Mouse (Mus musculus) ovary, adult 2 months (tissue): ENCODE measurements around the gene Olfr237-ps1. TPM values are rescaled to one million over a fixed set of nuclear protein-coding genes. Genes with fewer than 3 reads are reported as not detected.

Experiments
- polyA plus RNA-seq: library from polyadenylated mRNA; depleted of rRNA; stranded (reverse); fragments of >200 nt; gene quantifications from 2 replicates; pipeline ENCODE4 v1.2.3, GENCODE M21; 2012; rRNA removed

Olfr237-ps1 gene
- polyA plus RNA-seq: not detected in 2 replicates

DNA sequence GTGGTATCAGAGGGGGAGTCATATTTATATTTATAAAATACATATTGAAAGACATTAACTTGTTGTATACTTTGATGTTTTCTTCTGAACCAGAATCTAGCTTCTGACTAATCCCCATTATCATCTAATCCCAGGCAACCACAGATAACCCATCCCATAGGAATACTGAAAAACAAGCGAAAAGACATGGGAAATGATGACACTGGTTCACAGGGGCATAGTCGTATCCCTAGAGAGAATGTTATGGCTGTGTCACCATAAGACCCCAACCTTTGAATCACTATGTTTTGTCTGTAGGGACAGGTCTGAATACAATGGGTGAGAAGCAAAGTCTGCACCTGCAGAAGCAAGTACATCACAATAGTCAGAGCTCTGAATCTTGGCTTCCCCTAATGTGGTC, at the start of gene Olfr237-ps1:
Olfr237-ps1 (plus strand) TSS at position 301 of the 400 bp plus-strand sequence.

DNA sequence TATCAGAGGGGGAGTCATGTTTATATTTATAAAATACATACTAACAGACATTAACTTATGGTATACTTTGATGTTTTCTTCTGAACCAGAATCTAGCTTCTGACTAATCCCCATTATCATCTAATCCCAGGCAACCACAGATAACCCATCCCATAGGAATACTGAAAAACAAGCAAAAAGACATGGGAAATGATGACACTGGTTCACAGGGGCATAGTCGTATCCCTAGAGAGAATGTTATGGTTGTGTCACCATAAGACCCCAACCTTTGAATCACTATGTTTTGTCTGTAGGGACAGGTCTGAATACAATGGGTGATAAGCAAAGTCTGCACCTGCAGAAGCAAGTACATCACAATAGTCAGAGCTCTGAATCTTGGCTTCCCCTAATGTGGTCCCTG, 40.3 kb upstream of the Olfr237-ps1 start, which contains the start of gene Olfr441:
Olfr441 (plus strand) TSS at position 301 of the 400 bp plus-strand sequence.

DNA sequence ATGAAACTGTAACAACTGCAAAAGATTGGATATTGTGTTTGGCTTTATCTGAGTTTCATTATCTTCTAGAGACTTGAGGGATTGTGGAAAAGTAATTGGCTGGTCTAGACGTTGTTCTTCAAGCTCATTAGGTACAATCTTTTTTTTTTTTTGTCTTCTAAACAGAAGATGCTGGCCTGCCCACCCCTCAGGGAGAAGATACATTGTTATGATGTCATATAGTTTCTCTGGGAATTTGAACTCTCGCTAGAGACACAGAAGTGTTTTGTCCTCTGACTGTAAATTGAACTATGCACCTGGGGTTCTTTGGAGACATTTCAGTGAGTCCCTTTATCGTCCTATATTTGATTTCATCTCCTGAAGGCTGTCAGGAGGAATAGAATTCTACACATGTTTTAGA, 16.6 kb downstream of the Olfr237-ps1 start, which contains the start of gene Olfr437:
Olfr437 (plus strand) TSS at position 301 of the 400 bp plus-strand sequence.

DNA sequence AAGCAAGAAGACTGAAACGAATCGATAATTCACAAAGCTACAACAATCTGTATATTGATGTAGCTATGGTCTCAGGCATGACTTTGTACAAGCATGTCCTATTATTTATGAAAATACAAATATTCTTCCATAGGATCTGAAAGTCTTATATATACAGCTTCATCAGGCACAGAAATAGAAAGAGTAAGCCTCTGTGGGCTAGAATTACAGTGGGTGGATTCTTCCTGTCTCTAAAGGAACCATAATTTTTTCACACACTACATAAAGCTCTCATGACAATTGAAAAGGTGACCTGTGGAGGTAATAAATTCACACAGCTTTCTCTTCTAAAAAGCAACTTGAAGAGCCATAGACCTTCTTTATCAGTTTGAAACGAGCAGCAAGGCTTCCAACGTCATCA, 25.5 kb downstream of the Olfr237-ps1 start, which contains the start of gene Olfr13:
Olfr13 (plus strand) TSS at position 301 of the 400 bp plus-strand sequence.

DNA sequence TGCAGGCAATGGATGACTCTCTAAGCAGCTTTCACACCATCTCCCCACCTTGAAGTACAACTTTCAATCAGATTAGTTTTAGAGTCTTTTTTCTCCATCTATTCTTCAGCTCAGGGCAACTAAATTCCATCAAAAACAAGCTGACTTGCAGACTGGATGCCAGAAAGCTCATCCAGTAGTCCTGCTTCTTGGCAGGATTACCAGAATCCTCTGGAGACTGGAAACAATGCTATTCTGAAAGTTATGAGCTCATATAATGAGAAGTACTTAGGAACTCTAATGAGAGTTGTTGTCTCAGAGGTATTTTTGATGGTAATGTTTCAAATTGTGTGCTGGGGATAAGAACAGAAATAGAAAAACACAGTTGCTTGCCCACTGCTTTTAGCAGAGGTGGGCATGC, 50.4 kb downstream of the Olfr237-ps1 start, which contains the start of gene Olfr435:
Olfr435 (plus strand) TSS at position 366 of the 400 bp plus-strand sequence.

Other genes starting within 250 kb of the Olfr237-ps1 start
- not detected in 2 replicates for gene Olfr447, start 237.7 kb upstream of the Olfr237-ps1 start, polyA plus RNA-seq
- not detected in 2 replicates for gene Olfr446, start 225.2 kb upstream of the Olfr237-ps1 start, polyA plus RNA-seq
- not detected in 2 replicates for gene Olfr444, start 197.5 kb upstream of the Olfr237-ps1 start, polyA plus RNA-seq
- not detected in 2 replicates for gene Olfr441, start 40.2 kb upstream of the Olfr237-ps1 start, polyA plus RNA-seq
- gene Olfr437, start 16.7 kb downstream of the Olfr237-ps1 start, polyA plus RNA-seq: not detected in 2 replicates
- gene Olfr13, start 25.6 kb downstream of the Olfr237-ps1 start, polyA plus RNA-seq: not detected in 2 replicates
- gene Olfr435, start 50.6 kb downstream of the Olfr237-ps1 start, polyA plus RNA-seq: not detected in 2 replicates
- not detected in 2 replicates for gene Olfr434, start 66.5 kb downstream of the Olfr237-ps1 start, polyA plus RNA-seq
- gene Olfr47, start 85.0 kb downstream of the Olfr237-ps1 start, polyA plus RNA-seq: not detected in 2 replicates
- 15.8 and 21.7 TPM in 2 replicates for gene Arhgef5, start 119.0 kb downstream of the Olfr237-ps1 start, polyA plus RNA-seq
- gene Nobox, start 163.0 kb downstream of the Olfr237-ps1 start, polyA plus RNA-seq: 8.8 and 15.3 TPM in 2 replicates